Mouse (Mus musculus): ENCODE data around the gene Tmod1. TPM values are rescaled to one million over a fixed set of nuclear protein-coding genes. Genes with fewer than 3 reads are reported as not detected.

Gene Tmod1
- polyA plus RNA-seq, 2 experiments = 32.2 to 41.7 TPM

- H3K4me3 ChIP-seq (ENCODE audit: insufficient read depth in 1 of 2, low read depth in 2 of 2, low read length in 2 of 2) = no peak overlapping the region
- H3K27ac ChIP-seq = no peak overlapping the region
- no peak overlapping the region for H3K9ac ChIP-seq (replicated peaks)
- ATAC-seq (ENCODE audit: insufficient read depth) = no peak; the same call in 1 of the 2 replicates
- H3K4me1 ChIP-seq (replicated peaks; ENCODE audit: control insufficient read depth in 2 of 2, insufficient read depth in 2 of 2, low read length in 1 of 2) = no peaks in the 10 kb centered on the region
- peaks cover 71% of the 10 kb centered on the region for H3K36me3 ChIP-seq (replicated peaks; ENCODE audit: control insufficient read depth, insufficient read depth, low read depth)
- no peak overlapping the region for H3K4me2 ChIP-seq (ENCODE audit: low read depth)
- no peak for DNase-seq (ENCODE audit: low read depth in 3 of 3, low spot score in 3 of 3)
- H3K9me3 ChIP-seq (ENCODE audit: control insufficient read depth, low read length) = no peaks in the 10 kb centered on the region
- 50% methylated on average over 1 of the region's 1 CpGs for WGBS (ENCODE audit: insufficient replicate concordance)
- no peaks in the 10 kb centered on the region for H3K27me3 ChIP-seq (ENCODE audit: control insufficient read depth, insufficient read depth, low read length)
- TF ChIP-seq CTCF (IDR thresholded peaks at IDR 0.05; ENCODE audit: low read depth) (no peak), EP300 (IDR thresholded peaks at IDR 0.05; ENCODE audit: low read depth) (no peak)
Observed at GRCm38 (mm10) chr4:46068573-46068972, 29.8 kb downstream of the Tmod1 start.

- ATAC-seq (ENCODE audit: insufficient read depth) = no peak
- WGBS (ENCODE audit: insufficient replicate concordance) = 79% methylated on average over 6 of the region's 6 CpGs
- TF ChIP-seq EP300 (IDR thresholded peaks at IDR 0.05; ENCODE audit: low read depth) (no peak), CTCF (IDR thresholded peaks at IDR 0.05; ENCODE audit: low read depth) (no peak)
Observed at GRCm38 (mm10) chr4:46069851-46070482, 31.2 kb downstream of the Tmod1 start.

GRCm38 (mm10) chr4:46072631-46073030 lies 33.9 kb downstream of the Tmod1 start:
- no peak overlapping the region for H3K9ac ChIP-seq (replicated peaks)
- TF ChIP-seq EP300 (IDR thresholded peaks at IDR 0.05; ENCODE audit: low read depth) (no peak), CTCF (IDR thresholded peaks at IDR 0.05; ENCODE audit: low read depth) (no peak)
- WGBS (ENCODE audit: insufficient replicate concordance) = 92% methylated on average over 6 of the region's 6 CpGs
- no peak overlapping the region for H3K27ac ChIP-seq
- DNase-seq (ENCODE audit: low read depth in 3 of 3, low spot score in 3 of 3) = no peak
- H3K36me3 ChIP-seq (replicated peaks; ENCODE audit: control insufficient read depth, insufficient read depth, low read depth) = peaks cover 40% of the 10 kb centered on the region
- ATAC-seq (ENCODE audit: insufficient read depth) = no peak
- H3K4me1 ChIP-seq (replicated peaks; ENCODE audit: control insufficient read depth in 2 of 2, insufficient read depth in 2 of 2, low read length in 1 of 2) = no peaks in the 10 kb centered on the region
- H3K27me3 ChIP-seq (ENCODE audit: control insufficient read depth, insufficient read depth, low read length) = no peaks in the 10 kb centered on the region
- no peak overlapping the region for H3K4me3 ChIP-seq (ENCODE audit: insufficient read depth in 1 of 2, low read depth in 2 of 2, low read length in 2 of 2)
- H3K4me2 ChIP-seq (ENCODE audit: low read depth) = no peak overlapping the region
- no peaks in the 10 kb centered on the region for H3K9me3 ChIP-seq (ENCODE audit: control insufficient read depth, low read length)

More at GRCm38 (mm10) chr4:46069851-46070482, 31.2 kb downstream of the Tmod1 start:
- no peak overlapping the region for H3K4me3 ChIP-seq (ENCODE audit: insufficient read depth in 1 of 2, low read depth in 2 of 2, low read length in 2 of 2)
- H3K9me3 ChIP-seq (ENCODE audit: control insufficient read depth, low read length) = no peaks in the 10 kb centered on the region
- no peak overlapping the region for H3K27ac ChIP-seq
- H3K27me3 ChIP-seq (ENCODE audit: control insufficient read depth, insufficient read depth, low read length) = no peaks in the 10 kb centered on the region
- DNase-seq (ENCODE audit: low read depth in 3 of 3, low spot score in 3 of 3) = no peak
- H3K36me3 ChIP-seq (replicated peaks; ENCODE audit: control insufficient read depth, insufficient read depth, low read depth) = peaks cover 59% of the 10 kb centered on the region
- H3K9ac ChIP-seq (replicated peaks) = no peak overlapping the region
- no peak overlapping the region for H3K4me2 ChIP-seq (ENCODE audit: low read depth)
- H3K4me1 ChIP-seq (replicated peaks; ENCODE audit: control insufficient read depth in 2 of 2, insufficient read depth in 2 of 2, low read length in 1 of 2) = no peaks in the 10 kb centered on the region

GRCm38 (mm10) chr4:46073736-46074135 lies 35.0 kb downstream of the Tmod1 start:
- WGBS (ENCODE audit: insufficient replicate concordance) = 78% methylated on average over 4 of the region's 4 CpGs
- H3K36me3 ChIP-seq (replicated peaks; ENCODE audit: control insufficient read depth, insufficient read depth, low read depth) = peaks cover 42% of the 10 kb centered on the region
- no peak overlapping the region for H3K4me2 ChIP-seq (ENCODE audit: low read depth)

GRCm38 (mm10) chr4:46075664-46076063 lies 36.9 kb downstream of the Tmod1 start:
- H3K36me3 ChIP-seq (replicated peaks; ENCODE audit: control insufficient read depth, insufficient read depth, low read depth) = peaks cover 49% of the 10 kb centered on the region
- H3K4me3 ChIP-seq (ENCODE audit: insufficient read depth in 1 of 2, low read depth in 2 of 2, low read length in 2 of 2) = no peak overlapping the region
- no peaks in the 10 kb centered on the region for H3K9me3 ChIP-seq (ENCODE audit: control insufficient read depth, low read length)
- H3K9ac ChIP-seq (replicated peaks) = no peak overlapping the region
- 68% methylated on average over 3 of the region's 3 CpGs for whole genome bisulfite sequencing (ENCODE audit: insufficient replicate concordance)
- DNase-seq (ENCODE audit: low read depth in 3 of 3, low spot score in 3 of 3) = no peak
- no peak overlapping the region for H3K27ac ChIP-seq
- TF ChIP-seq EP300 (IDR thresholded peaks at IDR 0.05; ENCODE audit: low read depth) (no peak), CTCF (IDR thresholded peaks at IDR 0.05; ENCODE audit: low read depth) (no peak)
- no peaks in the 10 kb centered on the region for H3K4me1 ChIP-seq (replicated peaks; ENCODE audit: control insufficient read depth in 2 of 2, insufficient read depth in 2 of 2, low read length in 1 of 2)
- no peak for ATAC-seq (ENCODE audit: insufficient read depth)
- no peak overlapping the region for H3K4me2 ChIP-seq (ENCODE audit: low read depth)
- H3K27me3 ChIP-seq (ENCODE audit: control insufficient read depth, insufficient read depth, low read length) = no peaks in the 10 kb centered on the region

More at GRCm38 (mm10) chr4:46073736-46074135, 35.0 kb downstream of the Tmod1 start:
- H3K27ac ChIP-seq = no peak overlapping the region
- H3K27me3 ChIP-seq (ENCODE audit: control insufficient read depth, insufficient read depth, low read length) = no peaks in the 10 kb centered on the region
- DNase-seq (ENCODE audit: low read depth in 3 of 3, low spot score in 3 of 3) (no peak), ATAC-seq (ENCODE audit: insufficient read depth) (no peak)
- TF ChIP-seq CTCF (IDR thresholded peaks at IDR 0.05; ENCODE audit: low read depth) = no peak
- TF ChIP-seq EP300 (IDR thresholded peaks at IDR 0.05; ENCODE audit: low read depth) = no peak
- no peaks in the 10 kb centered on the region for H3K4me1 ChIP-seq (replicated peaks; ENCODE audit: control insufficient read depth in 2 of 2, insufficient read depth in 2 of 2, low read length in 1 of 2)
- H3K9ac ChIP-seq (replicated peaks) = no peak overlapping the region
- H3K9me3 ChIP-seq (ENCODE audit: control insufficient read depth, low read length) = no peaks in the 10 kb centered on the region
- no peak overlapping the region for H3K4me3 ChIP-seq (ENCODE audit: insufficient read depth in 1 of 2, low read depth in 2 of 2, low read length in 2 of 2)
